Mouse (Mus musculus) heart, postnatal 14 days (tissue): ENCODE measurements at regions not wholly inside any gene's neighbourhood (a gene's known extent, or its start where the extent isn't known, plus 50 kb on each side); places are given as distances from the start of the nearest gene placed in this dataset.

Source experiments
- DNase-seq, 2 experiments: peaks; one replicate each; pipeline ENCODE4 v3.0.0; 2021 to 2022
- intact Hi-C: fragments of 180-260 bp; cut with DNase I; formaldehyde crosslinking; loops from one replicate; pipeline ENCODE4 v1.15.1; 2025

DNA sequence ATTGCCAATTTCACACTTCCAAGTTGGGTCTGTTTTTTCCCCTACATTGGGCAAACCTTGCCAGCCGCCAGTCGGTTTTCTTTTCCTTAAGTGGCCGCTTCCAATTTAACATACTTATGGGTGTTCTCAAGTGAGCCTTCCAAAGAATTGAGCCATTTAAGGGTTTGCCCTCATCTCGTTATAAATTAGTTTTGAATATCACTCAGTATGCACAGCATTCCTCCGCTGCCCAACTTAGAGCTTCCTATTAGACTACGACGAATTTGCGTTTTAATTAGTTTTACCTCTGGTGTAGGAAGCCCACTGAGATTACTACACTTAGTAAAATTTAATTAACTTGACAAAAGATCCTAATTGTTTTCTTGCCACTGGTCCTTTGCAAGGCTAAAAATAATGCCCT, 209.9 kb downstream of the Cdh11 start:
- no peak for DNase-seq
- intact Hi-C loops, result no loop called here

GRCm38 (mm10) chr8:102567779-102568178, 217.7 kb downstream of the Cdh11 start:
- DNase-seq, result no peak
- intact Hi-C loops, result no loop called here

- DNase-seq, result no peak
- intact Hi-C loops, result no loop called here
Observed at GRCm38 (mm10) chr8:102554213-102554612, 231.2 kb downstream of the Cdh11 start.

GRCm38 (mm10) chr8:102553348-102553935, 232.0 kb downstream of the Cdh11 start:
- intact Hi-C loops, result no loop called here
- peak in 1 of 2 experiments; percentile 7 for DNase-seq

GRCm38 (mm10) chr8:102538886-102539285, 246.6 kb downstream of the Cdh11 start:
- intact Hi-C loops, result no loop called here
- no peak for DNase-seq

DNA sequence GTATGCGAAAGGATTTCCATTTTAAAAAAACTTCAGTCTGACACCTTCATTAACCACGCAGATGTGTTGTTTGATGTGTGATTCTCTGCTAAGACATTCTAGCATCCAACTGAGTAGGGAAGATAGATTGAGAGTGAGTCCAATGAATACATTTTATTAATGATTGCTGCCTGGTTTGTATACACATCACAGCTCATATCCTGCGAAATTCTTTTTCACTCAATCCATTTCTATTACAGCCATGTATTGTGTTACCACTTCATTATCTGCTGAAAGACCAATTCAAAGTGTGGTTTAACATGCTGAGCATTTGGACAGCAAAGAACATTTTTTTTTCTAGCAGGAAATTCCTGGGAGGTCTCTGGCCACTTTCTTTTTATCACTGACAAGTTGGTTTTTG, 247.4 kb downstream of the Cdh11 start:
- intact Hi-C loops, result no loop called here

DNA sequence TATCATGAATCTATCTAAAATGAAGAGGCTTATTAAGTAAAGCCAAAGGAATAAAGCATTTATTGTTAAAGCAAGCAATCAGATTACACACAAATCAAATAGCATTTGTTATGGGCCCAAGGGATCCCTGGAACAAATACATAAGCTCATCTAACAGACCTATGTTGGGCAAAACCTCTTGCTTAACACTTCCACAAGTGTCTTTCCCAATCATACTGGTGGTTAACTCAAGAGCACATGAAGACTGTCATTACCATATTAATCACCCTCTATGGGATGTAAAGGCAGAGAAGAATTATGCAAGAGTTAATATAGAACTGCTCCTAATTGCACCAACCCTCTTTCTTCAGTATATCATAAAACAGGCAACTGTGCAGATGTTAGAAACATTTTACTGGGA, 267.0 kb downstream of the Cdh11 start:
- DNase-seq, result no peak
- intact Hi-C loops, result no loop called here

More for the DNA sequence above, 247.4 kb downstream of the Cdh11 start:
- no peak for DNase-seq

DNA sequence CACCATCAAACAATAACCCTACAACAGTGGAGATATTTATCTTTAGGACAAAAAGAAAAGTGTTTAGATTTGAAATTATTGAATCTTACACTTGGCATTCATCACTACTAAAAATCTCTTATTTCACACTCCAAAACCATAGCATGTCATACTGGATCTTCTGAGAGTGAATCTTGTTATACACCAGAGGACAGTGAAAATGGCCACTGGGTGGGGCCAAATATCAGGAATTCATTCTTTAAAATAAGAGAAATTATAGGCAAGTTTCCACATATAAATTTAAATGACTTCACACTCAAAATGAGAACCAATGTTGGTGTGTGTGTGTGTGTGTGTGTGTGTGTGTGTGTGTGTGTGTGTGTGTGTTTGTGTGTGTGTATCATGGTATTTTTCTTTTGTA, 269.7 kb downstream of the Cdh11 start:
- intact Hi-C loops, result loop anchor here (2.0 kb wide), 1 partner anchor 265 kb away; no protein-coding TSS in a partner anchor
- DNase-seq, result peak in 1 of 2 experiments; percentile 16

- intact Hi-C loops, result loop anchor here (2.0 kb wide), 1 partner anchor 266 kb away; no protein-coding TSS in a partner anchor
- DNase-seq, result no peak
Observed at GRCm38 (mm10) chr8:102514805-102515424, 270.5 kb downstream of the Cdh11 start.

GRCm38 (mm10) chr8:102500751-102501150, 284.7 kb downstream of the Cdh11 start:
- no peak for DNase-seq
- intact Hi-C loops, result no loop called here

GRCm38 (mm10) chr8:102500202-102500601, 285.2 kb downstream of the Cdh11 start:
- intact Hi-C loops, result no loop called here
- DNase-seq, result no peak

DNA sequence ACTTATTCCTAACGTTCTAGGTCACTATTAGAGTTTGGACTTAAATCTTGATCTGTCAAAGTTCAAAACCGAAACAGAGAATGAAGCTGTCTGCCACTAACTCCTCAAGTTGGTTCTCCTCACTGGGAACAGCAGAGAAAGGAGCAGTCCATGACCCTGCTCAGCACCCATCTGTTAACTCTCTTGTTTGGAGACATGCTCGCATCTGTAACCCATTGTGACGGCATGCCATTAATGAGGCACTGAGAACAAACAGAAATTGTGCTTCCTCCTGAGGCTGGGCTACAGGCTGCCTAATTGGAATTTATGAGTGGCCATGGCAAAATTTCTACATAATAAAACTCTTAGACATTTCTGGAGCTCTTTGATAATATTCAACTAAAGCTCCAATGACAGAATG, 286.4 kb downstream of the Cdh11 start:
- no peak for DNase-seq
- intact Hi-C loops, result no loop called here

DNA sequence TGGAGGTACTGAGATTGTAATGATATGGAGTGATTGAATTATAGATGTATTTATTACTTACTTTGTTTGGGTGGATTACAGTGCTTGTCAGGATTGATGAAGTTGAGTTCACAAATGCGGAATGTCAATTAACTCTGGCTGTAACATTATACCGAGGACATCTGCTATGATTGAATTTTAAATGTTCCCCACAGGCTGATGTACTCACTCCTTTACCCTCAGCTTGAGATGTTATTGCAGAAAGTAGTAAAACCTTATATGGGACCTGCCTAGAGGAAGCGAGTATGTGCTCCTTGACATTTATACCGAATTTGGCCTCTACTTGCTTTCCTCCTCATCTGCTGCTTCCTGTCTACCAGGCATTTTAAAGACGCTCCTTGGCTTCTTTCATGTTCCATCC, 288.3 kb downstream of the Cdh11 start:
- intact Hi-C loops, result no loop called here
- DNase-seq, result no peak

DNA sequence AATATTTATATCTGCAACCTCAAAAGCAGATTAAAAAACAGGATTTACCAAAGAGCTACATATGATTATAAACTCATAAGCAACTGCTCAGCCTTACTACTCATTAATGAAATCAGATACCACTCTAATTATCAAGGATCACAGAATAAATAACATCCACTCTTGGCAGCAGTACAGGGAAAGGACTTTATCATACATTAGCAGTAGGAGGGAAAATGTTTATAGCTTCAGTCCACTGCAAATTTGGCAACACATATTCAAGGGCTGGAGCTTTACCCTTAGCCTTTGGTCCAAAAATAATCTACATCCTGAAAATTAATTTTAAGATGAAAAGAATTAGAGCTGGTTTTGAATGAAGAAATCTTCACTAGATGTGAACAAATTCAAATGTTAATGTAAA, 288.7 kb downstream of the Cdh11 start:
- intact Hi-C loops, result no loop called here
- no peak for DNase-seq

- DNase-seq, result no peak
- intact Hi-C loops, result no loop called here
Observed at GRCm38 (mm10) chr8:102496021-102496420, 289.4 kb downstream of the Cdh11 start.

DNA sequence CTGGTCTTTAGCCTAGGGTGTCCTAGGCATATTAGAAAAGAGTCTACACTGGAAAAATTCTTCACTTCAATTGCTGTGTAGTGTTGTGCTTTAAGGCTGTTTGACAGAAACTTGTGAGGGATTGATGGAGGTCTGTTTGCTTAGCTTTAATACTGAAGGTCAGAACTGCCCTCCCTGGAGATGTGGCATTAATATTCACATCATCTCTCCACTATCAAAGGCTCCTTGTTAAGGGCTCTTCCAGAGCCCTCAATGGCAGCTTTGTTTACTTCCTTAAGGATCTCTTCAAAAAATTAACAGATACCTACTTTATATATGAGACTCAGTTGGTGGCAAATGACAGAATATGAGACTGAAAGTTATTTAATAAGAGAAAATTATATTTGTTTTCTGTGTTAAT, 294.4 kb downstream of the Cdh11 start:
- no peak for DNase-seq
- intact Hi-C loops, result no loop called here

DNA sequence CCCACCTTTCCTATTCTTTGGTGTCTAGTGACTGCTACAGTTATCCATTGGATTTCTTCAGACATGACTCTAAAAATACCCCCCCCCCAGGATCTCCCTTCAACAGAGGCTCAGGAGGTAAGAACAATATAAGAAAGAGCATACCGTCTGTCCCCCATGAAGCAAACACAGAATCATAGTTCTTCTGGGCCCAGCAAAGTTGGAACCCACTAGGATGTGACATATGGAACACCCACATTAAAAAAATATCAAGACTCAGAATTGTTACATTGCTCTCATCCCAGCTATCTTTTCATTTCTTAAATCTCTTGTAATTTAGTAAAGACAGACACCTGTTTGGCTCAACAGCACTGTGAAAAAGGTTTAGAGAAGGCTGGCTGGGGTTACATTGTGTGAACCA, 297.2 kb downstream of the Cdh11 start:
- intact Hi-C loops, result no loop called here
- no peak for DNase-seq

GRCm38 (mm10) chr8:102487796-102488195, 297.6 kb downstream of the Cdh11 start:
- intact Hi-C loops, result no loop called here
- no peak for DNase-seq

- DNase-seq, result no peak
- intact Hi-C loops, result no loop called here
Observed at GRCm38 (mm10) chr8:102475166-102475802, 310.2 kb downstream of the Cdh11 start.

GRCm38 (mm10) chr8:102474192-102474591, 311.2 kb downstream of the Cdh11 start:
- intact Hi-C loops, result no loop called here

DNA sequence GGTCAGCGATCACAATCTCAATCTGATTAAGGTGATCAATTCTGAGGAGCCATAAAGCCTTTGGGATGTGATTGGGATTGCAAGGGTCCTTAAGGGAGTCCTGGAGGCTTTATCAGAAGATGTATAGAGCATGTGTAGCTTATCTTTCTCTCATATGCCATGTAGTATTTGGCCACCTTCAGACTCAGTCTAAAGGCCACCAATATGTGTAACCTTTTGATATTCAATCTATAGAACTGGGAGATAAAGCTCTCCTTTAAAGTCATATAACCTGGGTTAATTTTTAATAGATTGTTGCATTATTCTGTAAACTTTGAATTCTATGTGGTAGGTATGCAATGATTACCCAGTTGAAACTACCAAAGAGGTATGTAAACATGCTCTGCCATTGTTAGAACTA, 314.1 kb downstream of the Cdh11 start:
- no peak for DNase-seq

More at GRCm38 (mm10) chr8:102474192-102474591, 311.2 kb downstream of the Cdh11 start:
- DNase-seq, result no peak

GRCm38 (mm10) chr8:102462601-102463000, 322.8 kb downstream of the Cdh11 start:
- DNase-seq, result no peak
- intact Hi-C loops, result no loop called here

More for the DNA sequence above, 314.1 kb downstream of the Cdh11 start:
- intact Hi-C loops, result no loop called here
